Mouse (Mus musculus) limb, embryonic 14.5 days (tissue): Measurements from ENCODE around the gene Gm13084. TPM values are rescaled to one million over a fixed set of nuclear protein-coding genes. Genes with fewer than 3 reads are reported as not detected.
"Not testable (repeated sequence)": the region's sequence is repeated elsewhere in the genome, so short reads cannot be mapped to it uniquely, and the experiment has no call there.

Experiments used
- ATAC-seq: fragments of 200-750 bp; cut with Nextera tagmentation; 2 replicates; pipeline ENCODE4 v1.8.0; 2017; ENCODE audit warnings: low read depth, moderate number of reproducible peaks, moderate TSS enrichment; ENCODE audit not compliant: low FRiP score
- DNase-seq: peaks from one replicate; pipeline ENCODE4 v3.0.0-alpha.2; 2015; ENCODE audit warnings: low spot score
- H3K27ac ChIP-seq: fragments of 300-500 bp; sonication (generic); replicated peaks from 2 replicates; pipeline ENCODE4 v1.5.1; 2014; ENCODE audit warnings: low read depth, mild to moderate bottlenecking, low read length, moderate library complexity, mixed read lengths
- H3K27me3 ChIP-seq: fragments of 300-500 bp; sonication (generic); 2 replicates; pipeline ENCODE4 v1.6.1; 2014; ENCODE audit warnings: low read length, mixed read lengths; ENCODE audit not compliant: control insufficient read depth, insufficient read depth
- H3K36me3 ChIP-seq: fragments of 300-500 bp; sonication (generic); 2 replicates; pipeline ENCODE4 v1.6.1; 2014; ENCODE audit warnings: mild to moderate bottlenecking, low read length, moderate library complexity, mixed read lengths; ENCODE audit not compliant: control insufficient read depth, insufficient read depth
- H3K4me1 ChIP-seq: fragments of 300-500 bp; sonication (generic); 2 replicates; pipeline ENCODE4 v1.6.1; 2014; ENCODE audit warnings: antibody characterized with exemption, low read length, mixed read lengths; ENCODE audit not compliant: control insufficient read depth, insufficient read depth
- H3K4me2 ChIP-seq: fragments of 300-500 bp; sonication (generic); replicated peaks from 2 replicates; pipeline ENCODE4 v1.6.1; 2014; ENCODE audit warnings: low read depth, mild to moderate bottlenecking, low read length, moderate library complexity; ENCODE audit not compliant: severe bottlenecking
- H3K4me3 ChIP-seq: fragments of 300-500 bp; sonication (generic); replicated peaks from 2 replicates; pipeline ENCODE4 v1.5.1; 2014; ENCODE audit warnings: low read length
- H3K9ac ChIP-seq: fragments of 300-500 bp; sonication (generic); 2 replicates; pipeline ENCODE4 v1.6.1; 2014; ENCODE audit warnings: mild to moderate bottlenecking, low read depth, low read length, moderate library complexity; ENCODE audit not compliant: severe bottlenecking
- H3K9me3 ChIP-seq: fragments of 300-500 bp; sonication (generic); 2 replicates; pipeline ENCODE4 v1.6.1; 2016; ENCODE audit warnings: low read length; ENCODE audit not compliant: control insufficient read depth
- POLR2A ChIP-seq: fragments of 200-500 bp; IDR thresholded peaks from 2 replicates; pipeline ENCODE4 v1.8.0; 2012; ENCODE audit warnings: inconsistent platforms, mild to moderate bottlenecking, moderate library complexity, borderline replicate concordance; ENCODE audit not compliant: insufficient read depth, insufficient read length; ENCODE audit errors: extremely low read depth
- WGBS: fragments of 180-500 bp; shearing (Covaris S2); extraction: QIAGEN DNeasy Blood & Tissue Kit; methylation state at CpG from one replicate; pipeline ENCODE4 v1.1.7; 2014; 5-methylcytosine and 5-hydroxymethylcytosine counted together
- polyA plus RNA-seq, 2 experiments: library from polyadenylated mRNA; depleted of rRNA in 1 of 2; stranded (reverse) in 1 of 2; unstranded in 1 of 2; fragments of >200 nt; fragmentation: Nextera tagmentation in 1 of 2; extraction: Ambion mirVana in 1 of 2; gene quantifications; 2 replicates each; pipeline versions ENCODE4 v1.2.1 to v1.2.3; 2012 to 2014

Gene Gm13084
- not detected in 2 replicates for polyA plus RNA-seq (2012; rRNA removed)
- polyA plus RNA-seq (2014; fragmentation: Nextera tagmentation; extraction: Ambion mirVana), result not detected in 2 replicates

DNA sequence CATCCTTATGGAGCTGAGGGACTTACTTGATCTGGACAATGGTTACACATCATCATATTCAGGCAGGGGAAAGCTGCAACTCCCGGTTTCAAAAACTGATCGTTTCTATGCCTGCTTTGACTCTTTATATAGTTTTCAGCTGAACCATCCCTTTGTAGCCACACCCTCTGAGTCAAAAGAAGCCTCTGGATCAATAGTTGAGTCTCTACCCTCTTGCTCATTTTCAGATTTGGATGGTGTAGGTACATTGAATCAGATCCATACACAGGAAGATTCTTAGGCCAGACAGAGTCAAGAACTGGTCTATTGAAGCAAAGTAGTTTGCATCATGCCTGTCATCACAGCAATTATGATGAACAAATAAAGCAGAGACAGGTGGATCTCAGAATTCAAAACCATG, at the start of gene Gm13084:
Gene Gm13084, minus strand, starts transcription at position 101 of the 400 bp plus-strand sequence.
- ATAC-seq (no peak), DNase-seq (no peak)
- no peak for TF ChIP-seq POLR2A
- no peak within 1 kb of the TSS for H3K27ac ChIP-seq
- no peak within 1 kb of the TSS for H3K4me3 ChIP-seq
- no peaks in the 10 kb centered on the region for H3K27me3 ChIP-seq
- H3K9me3 ChIP-seq, result no peaks in the 10 kb centered on the region
- no peaks in the 10 kb centered on the region for H3K36me3 ChIP-seq
- WGBS, result 83% methylated on average over 2 of the region's 2 CpGs
- H3K4me1 ChIP-seq, result no peaks in the 10 kb centered on the region
- no peak within 1 kb of the TSS for H3K4me2 ChIP-seq
- no peak within 1 kb of the TSS for H3K9ac ChIP-seq

DNA sequence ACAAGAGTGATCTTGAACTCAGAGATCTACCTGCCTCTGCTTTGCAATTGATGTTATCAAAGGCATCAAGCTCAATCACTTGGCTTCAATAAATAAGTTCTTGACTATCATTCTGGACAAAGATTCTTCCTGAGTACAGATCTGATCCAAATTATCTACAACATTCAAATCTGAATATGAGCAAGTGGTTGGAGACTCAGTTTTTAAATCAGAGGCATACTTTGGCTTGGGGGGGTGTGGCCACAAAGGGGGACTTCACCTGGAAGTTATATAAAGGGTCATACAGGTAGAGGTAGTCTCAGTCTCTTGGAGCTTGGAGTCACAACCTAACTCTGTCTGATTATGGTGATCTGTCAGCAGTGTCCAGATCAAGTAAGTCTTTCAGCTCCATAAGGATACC, 30.3 kb upstream of the Gm13084 start, which contains the start of gene Gm13103:
Gene Gm13103, plus strand, starts transcription at position 301 of the 400 bp plus-strand sequence.
- not testable (repeated sequence) for DNase-seq, H3K4me1 ChIP-seq, H3K9ac ChIP-seq, H3K27me3 ChIP-seq, ATAC-seq, H3K27ac ChIP-seq, H3K4me2 ChIP-seq, H3K9me3 ChIP-seq, H3K4me3 ChIP-seq, H3K36me3 ChIP-seq

DNA sequence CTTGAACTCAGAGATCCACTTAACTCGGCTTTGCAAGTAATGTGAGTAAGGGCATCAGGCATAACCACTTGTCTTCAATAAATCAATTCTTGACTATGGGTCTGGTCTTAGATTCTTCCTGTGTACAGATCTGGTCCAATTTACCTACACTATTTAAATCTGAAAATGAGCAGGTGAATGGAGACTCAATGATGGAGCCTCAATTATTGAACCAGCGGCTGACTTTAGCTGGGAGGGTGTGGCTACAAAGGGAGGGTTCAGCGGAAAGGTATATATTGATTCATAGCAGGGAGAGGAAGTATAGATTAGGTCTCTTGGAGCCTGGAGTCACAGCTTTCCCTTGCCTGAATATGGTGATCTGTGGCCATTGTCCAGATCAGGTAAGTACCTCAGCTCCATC, 26.8 kb downstream of the Gm13084 start, which contains the start of gene Gm13023:
Gene Gm13023, plus strand, starts transcription at position 301 of the 400 bp plus-strand sequence.
- H3K4me2 ChIP-seq, H3K27ac ChIP-seq, H3K9me3 ChIP-seq, H3K9ac ChIP-seq, H3K27me3 ChIP-seq, DNase-seq, H3K4me1 ChIP-seq, H3K4me3 ChIP-seq, ATAC-seq, H3K36me3 ChIP-seq: not testable (repeated sequence)
- WGBS, result 94% methylated on average over 3 of the region's 3 CpGs

Other genes starting within 250 kb of the Gm13084 start
- gene Gm13083, start 201.1 kb downstream of the Gm13084 start, polyA plus RNA-seq (2012; rRNA removed), result not detected in 2 replicates
- not detected in 2 replicates for gene Gm13083, start 201.1 kb downstream of the Gm13084 start, polyA plus RNA-seq (2014; fragmentation: Nextera tagmentation; extraction: Ambion mirVana)
- gene Gm13088, start 158.8 kb downstream of the Gm13084 start, polyA plus RNA-seq (2012; rRNA removed), result not detected in 2 replicates
- gene Gm13088, start 158.8 kb downstream of the Gm13084 start, polyA plus RNA-seq (2014; fragmentation: Nextera tagmentation; extraction: Ambion mirVana), result not detected in 2 replicates
- not detected in 2 replicates for gene Gm13089, start 113.4 kb downstream of the Gm13084 start, polyA plus RNA-seq (2012; rRNA removed)
- gene Gm13089, start 113.4 kb downstream of the Gm13084 start, polyA plus RNA-seq (2014; fragmentation: Nextera tagmentation; extraction: Ambion mirVana), result not detected in 2 replicates
- gene Gm13078, start 96.6 kb downstream of the Gm13084 start, polyA plus RNA-seq (2012; rRNA removed), result not detected in 2 replicates
- not detected in 2 replicates for gene Gm13078, start 96.6 kb downstream of the Gm13084 start, polyA plus RNA-seq (2014; fragmentation: Nextera tagmentation; extraction: Ambion mirVana)
- gene Gm13023, start 26.7 kb downstream of the Gm13084 start, polyA plus RNA-seq (2012; rRNA removed), result not detected in 2 replicates
- gene Gm13023, start 26.7 kb downstream of the Gm13084 start, polyA plus RNA-seq (2014; fragmentation: Nextera tagmentation; extraction: Ambion mirVana), result not detected in 2 replicates
- gene Gm13103, start 30.4 kb upstream of the Gm13084 start, polyA plus RNA-seq (2012; rRNA removed), result not detected in 2 replicates
- gene Gm13103, start 30.4 kb upstream of the Gm13084 start, polyA plus RNA-seq (2014; fragmentation: Nextera tagmentation; extraction: Ambion mirVana), result not detected in 2 replicates
- gene Pramef6, start 84.3 kb upstream of the Gm13084 start, polyA plus RNA-seq (2012; rRNA removed), result not detected in 2 replicates
- not detected in 2 replicates for gene Pramef6, start 84.3 kb upstream of the Gm13084 start, polyA plus RNA-seq (2014; fragmentation: Nextera tagmentation; extraction: Ambion mirVana)
- gene Pramef25, start 134.9 kb upstream of the Gm13084 start, polyA plus RNA-seq (2012; rRNA removed), result not detected in 2 replicates
- not detected in 2 replicates for gene Pramef25, start 134.9 kb upstream of the Gm13084 start, polyA plus RNA-seq (2014; fragmentation: Nextera tagmentation; extraction: Ambion mirVana)
- gene Gm13101, start 150.9 kb upstream of the Gm13084 start, polyA plus RNA-seq (2012; rRNA removed), result not detected in 2 replicates
- not detected in 2 replicates for gene Gm13101, start 150.9 kb upstream of the Gm13084 start, polyA plus RNA-seq (2014; fragmentation: Nextera tagmentation; extraction: Ambion mirVana)
- gene Pramef17, start 178.3 kb upstream of the Gm13084 start, polyA plus RNA-seq (2012; rRNA removed), result not detected in 2 replicates
- gene Pramef17, start 178.3 kb upstream of the Gm13084 start, polyA plus RNA-seq (2014; fragmentation: Nextera tagmentation; extraction: Ambion mirVana), result not detected in 2 replicates
- not detected in 2 replicates for gene Pramel4, start 243.0 kb upstream of the Gm13084 start, polyA plus RNA-seq (2012; rRNA removed)
- not detected in 2 replicates for gene Pramel4, start 243.0 kb upstream of the Gm13084 start, polyA plus RNA-seq (2014; fragmentation: Nextera tagmentation; extraction: Ambion mirVana)